Mouse (Mus musculus) liver, postnatal 0 days (tissue): ENCODE data around the gene Pgpep1. TPM values are rescaled to one million over a fixed set of nuclear protein-coding genes. Genes with fewer than 3 reads are reported as not detected.

Source experiments
- ATAC-seq: fragments of 200-750 bp; cut with Nextera tagmentation; 2 replicates; pipeline ENCODE4 v1.8.0; 2017; ENCODE audit warnings: mild to moderate bottlenecking, moderate library complexity
- DNase-seq: peaks from one replicate; pipeline ENCODE4 v3.0.0-alpha.2; 2016
- H3K27ac ChIP-seq: fragments of 300-500 bp; sonication (generic); 2 replicates; pipeline ENCODE4 v1.5.1; 2014; ENCODE audit warnings: antibody characterized with exemption, moderate library complexity, mild to moderate bottlenecking, low read depth
- H3K27me3 ChIP-seq: fragments of 300-500 bp; sonication (generic); 2 replicates; pipeline ENCODE4 v1.6.1; 2014; ENCODE audit warnings: low read length, control low read depth, mixed read lengths; ENCODE audit not compliant: insufficient read depth
- H3K36me3 ChIP-seq: fragments of 300-500 bp; sonication (generic); replicated peaks from 2 replicates; pipeline ENCODE4 v1.6.1; 2014; ENCODE audit warnings: mild to moderate bottlenecking, control low read depth, low read length, moderate library complexity, mixed read lengths; ENCODE audit not compliant: insufficient read depth
- H3K4me1 ChIP-seq: fragments of 300-500 bp; sonication (generic); 2 replicates; pipeline ENCODE4 v1.6.1; 2014; ENCODE audit warnings: antibody characterized with exemption, mild to moderate bottlenecking, control low read depth; ENCODE audit not compliant: insufficient read depth
- H3K4me2 ChIP-seq: fragments of 300-500 bp; sonication (generic); 2 replicates; pipeline ENCODE4 v1.6.1; 2014; ENCODE audit warnings: low read depth, mild to moderate bottlenecking, low read length, moderate library complexity, mixed read lengths
- H3K4me3 ChIP-seq: fragments of 300-500 bp; sonication (generic); 2 replicates; pipeline ENCODE4 v1.5.1; 2014; ENCODE audit warnings: low read depth, low read length
- H3K9ac ChIP-seq: fragments of 300-500 bp; sonication (generic); replicated peaks from 2 replicates; pipeline ENCODE4 v1.6.1; 2014; ENCODE audit warnings: mild to moderate bottlenecking, moderate library complexity
- H3K9me3 ChIP-seq: fragments of 300-500 bp; sonication (generic); 2 replicates; pipeline ENCODE4 v1.6.1; 2016; ENCODE audit warnings: mild to moderate bottlenecking, control low read depth, low read length, mixed read lengths
- CTCF ChIP-seq: sonication (generic); IDR thresholded peaks from 2 replicates; pipeline ENCODE4 v1.5.1; 2016; ENCODE audit warnings: antibody characterized with exemption, low read depth
- EP300 ChIP-seq: IDR thresholded peaks from 2 replicates; pipeline ENCODE4 v1.6.1; 2016; ENCODE audit warnings: antibody characterized with exemption, low read depth, mild to moderate bottlenecking
- WGBS: fragments of 180-500 bp; shearing (Covaris S2); extraction: QIAGEN DNeasy Blood & Tissue Kit; methylation state at CpG from one replicate; pipeline ENCODE4 v1.1.7; 2014; ENCODE audit not compliant: insufficient replicate concordance; 5-methylcytosine and 5-hydroxymethylcytosine counted together
- polyA plus RNA-seq: library from polyadenylated mRNA; unstranded; fragments of >200 nt; fragmentation: Nextera tagmentation; extraction: Ambion mirVana; gene quantifications from 2 replicates; pipeline ENCODE4 v1.2.1, GENCODE M21; 2015

Pgpep1 gene
- polyA plus RNA-seq, 1 experiment from 2014 or later = 31.0 TPM

GRCm38 (mm10) chr8:70647343-70648163, 12.6 kb downstream of the Pgpep1 start:
- Histone ChIP-seq H3K4me3 (no peak overlapping the region), H3K36me3 (peaks cover 25% of the 10 kb centered on the region), H3K27me3 (no peaks in the 10 kb centered on the region), H3K4me1 (peaks cover 44% of the 10 kb centered on the region), H3K4me2 (no peak overlapping the region), H3K9me3 (no peaks in the 10 kb centered on the region), H3K27ac (peak overlapping the region; percentile 75), H3K9ac (no peak overlapping the region; the same call in none of the 2 replicates)
- ATAC-seq (0 out of 2 replicates have a peak, but pooled peaks have one; percentile 8), DNase-seq (no peak)
- 55% methylated on average over 8 of the region's 8 CpGs for WGBS
- TF ChIP-seq CTCF = no peak
- TF ChIP-seq EP300 = no peak

GRCm38 (mm10) chr8:70646775-70647174, 13.4 kb downstream of the Pgpep1 start:
- H3K36me3 ChIP-seq = peaks cover 18% of the 10 kb centered on the region
- H3K4me2 ChIP-seq = no peak overlapping the region
- no peak for TF ChIP-seq EP300
- TF ChIP-seq CTCF = no peak
- H3K27ac ChIP-seq = peak overlapping the region; percentile 75
- H3K9me3 ChIP-seq = no peaks in the 10 kb centered on the region
- H3K4me1 ChIP-seq = peaks cover 44% of the 10 kb centered on the region
- no peaks in the 10 kb centered on the region for H3K27me3 ChIP-seq
- ATAC-seq (no peak), DNase-seq (no peak)
- H3K4me3 ChIP-seq = no peak overlapping the region
- H3K9ac ChIP-seq = no peak overlapping the region

- H3K9ac ChIP-seq = no peak overlapping the region
- no peak for ATAC-seq
- H3K9me3 ChIP-seq = no peaks in the 10 kb centered on the region
- no peak overlapping the region for H3K4me2 ChIP-seq
- no peak for DNase-seq
- peaks cover 17% of the 10 kb centered on the region for H3K36me3 ChIP-seq
- H3K27me3 ChIP-seq = no peaks in the 10 kb centered on the region
- TF ChIP-seq EP300 (no peak), CTCF (no peak)
- peak overlapping the region; percentile 42; the same call in 1 of the 2 replicates for H3K27ac ChIP-seq
- H3K4me1 ChIP-seq = peaks cover 44% of the 10 kb centered on the region
- 79% methylated on average over 6 of the region's 6 CpGs for WGBS
- H3K4me3 ChIP-seq = no peak overlapping the region
Observed at GRCm38 (mm10) chr8:70646369-70646768, 13.8 kb downstream of the Pgpep1 start.

GRCm38 (mm10) chr8:70645501-70646224, 14.5 kb downstream of the Pgpep1 start:
- H3K4me1 ChIP-seq = peaks cover 44% of the 10 kb centered on the region
- H3K9me3 ChIP-seq = no peaks in the 10 kb centered on the region
- no peak overlapping the region for H3K4me2 ChIP-seq
- no peak for TF ChIP-seq CTCF
- no peak overlapping the region for H3K9ac ChIP-seq
- DNase-seq = no peak
- no peaks in the 10 kb centered on the region for H3K27me3 ChIP-seq
- peak overlapping the region; percentile 35; the same call in 1 of the 2 replicates for H3K27ac ChIP-seq
- ATAC-seq = no peak; the same call in 1 of the 2 replicates
- H3K4me3 ChIP-seq = no peak overlapping the region
- H3K36me3 ChIP-seq = peaks cover 10% of the 10 kb centered on the region
- whole genome bisulfite sequencing = 49% methylated on average over 17 of the region's 17 CpGs

- 86% methylated on average over 2 of the region's 2 CpGs for WGBS
- no peaks in the 10 kb centered on the region for H3K27me3 ChIP-seq
- ATAC-seq = no peak
- H3K36me3 ChIP-seq = no peaks in the 10 kb centered on the region
- H3K4me2 ChIP-seq = no peak overlapping the region
- peaks cover 37% of the 10 kb centered on the region for H3K4me1 ChIP-seq
- no peaks in the 10 kb centered on the region for H3K9me3 ChIP-seq
- no peak overlapping the region for H3K27ac ChIP-seq
- H3K4me3 ChIP-seq = no peak overlapping the region
- H3K9ac ChIP-seq = no peak overlapping the region
- DNase-seq = peak; percentile 62
- TF ChIP-seq EP300 (no peak), CTCF (peak; percentile 65)
Observed at GRCm38 (mm10) chr8:70644065-70644464, 16.1 kb downstream of the Pgpep1 start.

GRCm38 (mm10) chr8:70643019-70643418, 17.2 kb downstream of the Pgpep1 start:
- WGBS = 75% methylated on average over 3 of the region's 3 CpGs
- H3K9me3 ChIP-seq = no peaks in the 10 kb centered on the region
- DNase-seq = no peak
- H3K27me3 ChIP-seq = no peaks in the 10 kb centered on the region
- H3K36me3 ChIP-seq = no peaks in the 10 kb centered on the region
- no peak for ATAC-seq
- H3K9ac ChIP-seq = no peak overlapping the region
- H3K4me1 ChIP-seq = peaks cover 35% of the 10 kb centered on the region
- TF ChIP-seq EP300 (no peak), CTCF (no peak)
- H3K4me3 ChIP-seq = no peak overlapping the region
- H3K4me2 ChIP-seq = no peak overlapping the region
- H3K27ac ChIP-seq = no peak overlapping the region
